8 mouse cellular contexts compared by ENCODE assay signal in genomic region chr13:51847979-51848480, GRCm38 (mm10). TPM values are rescaled to one million over a fixed set of nuclear protein-coding genes. Genes with fewer than 3 reads are reported as not detected.
A peak's percentile ranks its signal among the peaks of the same experiment; 100 is the strongest.
DNase-seq lines count a peak whose midpoint lies in the region; ATAC-seq and TF ChIP-seq lines count a peak whose summit lies in the region.

No protein-coding gene starts in this region.

- H3K36me3 ChIP-seq in forebrain, embryonic 10.5 days (replicated peaks) = peaks cover 5% of the 10 kb centered on the region; the same call in 1 of the 2 replicates
- no peaks in the 10 kb centered on the region; the same call in 1 of the 2 replicates for H3K36me3 ChIP-seq in heart, embryonic 14.5 days (ENCODE audit: control insufficient read depth, insufficient read depth, low read length)
- H3K36me3 ChIP-seq in liver, embryonic 14.5 days (replicated peaks; ENCODE audit: control insufficient read depth, insufficient read depth, low read depth) = no peaks in the 10 kb centered on the region
- H3K36me3 ChIP-seq in neural tube, embryonic 11.5 days (ENCODE audit: control insufficient read depth, insufficient read depth, low read length) = no peaks in the 10 kb centered on the region
- no peaks in the 10 kb centered on the region for H3K36me3 ChIP-seq in stomach, embryonic 16.5 days (ENCODE audit: control insufficient read depth, insufficient read depth, low read length)

- peak; percentile 78 for DNase-seq in CD4-positive helper T cell, adult 2 months (ENCODE audit: low read depth, low spot score)
- peak; percentile 81 for DNase-seq in forebrain, embryonic 10.5 days (ENCODE audit: extremely low spot score, low spot score)
- DNase-seq in kidney, postnatal 25 days = peak; percentile 81 to 89
- peak in 2 of 3 experiments; percentile 57 to 74 for DNase-seq in liver, embryonic 14.5 days (ENCODE audit: low read depth in 3 of 3, low spot score in 3 of 3)
- peak; percentile 80 for DNase-seq in neural tube, embryonic 11.5 days (ENCODE audit: low spot score)

- H3K27ac ChIP-seq in brown adipose tissue, adult 24 weeks (replicated peaks; ENCODE audit: low read depth, low read length) = peak overlapping the region; percentile 91
- peak overlapping the region; percentile 89 for H3K27ac ChIP-seq in forebrain, embryonic 10.5 days
- peak overlapping the region; percentile 90 to 97 for H3K27ac ChIP-seq in heart, embryonic 14.5 days (replicated peaks in 1 of 2; ENCODE audit: control insufficient read depth in 1 of 2, insufficient read depth in 1 of 2, low read depth in 2 of 2, low read length in 2 of 2)
- H3K27ac ChIP-seq in liver, embryonic 14.5 days = peak overlapping the region; percentile 97
- H3K27ac ChIP-seq in neural tube, embryonic 11.5 days (ENCODE audit: low read depth, low read length) = peak overlapping the region; percentile 85
- peak overlapping the region; percentile 82 for H3K27ac ChIP-seq in stomach, embryonic 16.5 days (ENCODE audit: low read length)

- TF ChIP-seq CTCF in liver, embryonic 14.5 days (IDR thresholded peaks at IDR 0.05; ENCODE audit: low read depth) = peak; percentile 83

- peaks cover 88% of the 10 kb centered on the region for H3K27me3 ChIP-seq in forebrain, embryonic 10.5 days (ENCODE audit: poor library complexity, severe bottlenecking)
- H3K27me3 ChIP-seq in heart, embryonic 14.5 days (ENCODE audit: control insufficient read depth, insufficient read depth, low read length) = no peaks in the 10 kb centered on the region
- H3K27me3 ChIP-seq in liver, embryonic 14.5 days (ENCODE audit: control insufficient read depth, insufficient read depth, low read length) = no peaks in the 10 kb centered on the region
- peaks cover 24% of the 10 kb centered on the region for H3K27me3 ChIP-seq in neural tube, embryonic 11.5 days (ENCODE audit: control insufficient read depth, insufficient read depth, low read length)
- peaks cover 3% of the 10 kb centered on the region; the same call in 1 of the 2 replicates for H3K27me3 ChIP-seq in stomach, embryonic 16.5 days (ENCODE audit: control insufficient read depth, insufficient read depth, low read length)

- under 1% methylated on average over 31 of the region's 31 CpGs for WGBS in forebrain, embryonic 10.5 days
- under 1% methylated on average over 31 of the region's 31 CpGs for WGBS in heart, embryonic 14.5 days
- WGBS in liver, embryonic 14.5 days (ENCODE audit: insufficient replicate concordance) = under 1% methylated on average over 31 of the region's 31 CpGs
- under 1% methylated on average over 31 of the region's 31 CpGs for WGBS in neural tube, embryonic 11.5 days
- under 1% methylated on average over 31 of the region's 31 CpGs for WGBS in stomach, embryonic 16.5 days

- TF ChIP-seq EP300 in liver, embryonic 14.5 days (IDR thresholded peaks at IDR 0.05; ENCODE audit: low read depth) = no peak

- peak overlapping the region; percentile 86 for H3K4me3 ChIP-seq in brown adipose tissue, adult 24 weeks (ENCODE audit: insufficient read depth, low read depth, low read length)
- H3K4me3 ChIP-seq in forebrain, embryonic 10.5 days = peak overlapping the region; percentile 62
- H3K4me3 ChIP-seq in heart, embryonic 14.5 days (ENCODE audit: control insufficient read depth in 1 of 2, insufficient read depth in 1 of 2, low read depth in 1 of 2, low read length in 2 of 2) = peak overlapping the region; percentile 77 to 90
- H3K4me3 ChIP-seq in liver, embryonic 14.5 days (ENCODE audit: insufficient read depth in 1 of 2, low read depth in 2 of 2, low read length in 2 of 2) = peak overlapping the region; percentile 87 to 88
- peak overlapping the region; percentile 73 for H3K4me3 ChIP-seq in neural tube, embryonic 11.5 days (ENCODE audit: low read depth, low read length)
- H3K4me3 ChIP-seq in stomach, embryonic 16.5 days (replicated peaks; ENCODE audit: low read length) = peak overlapping the region; percentile 67

- H3K9ac ChIP-seq in heart, embryonic 14.5 days (ENCODE audit: low read length) = peak overlapping the region; percentile 96
- H3K9ac ChIP-seq in liver, embryonic 14.5 days (replicated peaks) = peak overlapping the region; percentile 86
- peak overlapping the region; percentile 79 for H3K9ac ChIP-seq in neural tube, embryonic 11.5 days (ENCODE audit: low read length)
- H3K9ac ChIP-seq in stomach, embryonic 16.5 days (ENCODE audit: low read length) = peak overlapping the region; percentile 85

- H3K4me2 ChIP-seq in heart, embryonic 14.5 days (ENCODE audit: low read length) = peak overlapping the region; percentile 90
- peak overlapping the region; percentile 99 for H3K4me2 ChIP-seq in liver, embryonic 14.5 days (ENCODE audit: low read depth)
- H3K4me2 ChIP-seq in neural tube, embryonic 11.5 days (ENCODE audit: low read depth) = peak overlapping the region; percentile 83
- peak overlapping the region; percentile 96 for H3K4me2 ChIP-seq in stomach, embryonic 16.5 days (ENCODE audit: low read depth, low read length)

- no peaks in the 10 kb centered on the region for H3K9me3 ChIP-seq in forebrain, embryonic 10.5 days
- no peaks in the 10 kb centered on the region for H3K9me3 ChIP-seq in heart, embryonic 14.5 days (ENCODE audit: control insufficient read depth, low read length)
- H3K9me3 ChIP-seq in liver, embryonic 14.5 days (ENCODE audit: control insufficient read depth, low read length) = no peaks in the 10 kb centered on the region
- H3K9me3 ChIP-seq in neural tube, embryonic 11.5 days (ENCODE audit: control insufficient read depth, low read length) = no peaks in the 10 kb centered on the region
- H3K9me3 ChIP-seq in stomach, embryonic 16.5 days (replicated peaks; ENCODE audit: control insufficient read depth, low read length) = no peaks in the 10 kb centered on the region

- ATAC-seq in heart, embryonic 14.5 days (ENCODE audit: insufficient number of reproducible peaks, insufficient read depth, low FRiP score, low read depth) = 0 out of 2 replicates have a peak, but pooled peaks have one; percentile 15
- ATAC-seq in liver, embryonic 14.5 days (ENCODE audit: insufficient read depth) = peak; percentile 50
- no peak for ATAC-seq in neural tube, embryonic 11.5 days (ENCODE audit: insufficient read depth, low FRiP score, low TSS enrichment)
- peak; percentile 24; the same call in 1 of the 2 replicates for ATAC-seq in stomach, embryonic 16.5 days (ENCODE audit: insufficient read depth, low FRiP score)

- 0 out of 2 replicates have a peak, but pooled peaks cover 3% of the 10 kb centered on the region for H3K4me1 ChIP-seq in brown adipose tissue, adult 24 weeks (ENCODE audit: control insufficient read depth, insufficient read depth, insufficient read length, low read length)
- peaks cover 93% of the 10 kb centered on the region for H3K4me1 ChIP-seq in forebrain, embryonic 10.5 days
- peaks cover 24 to 30% of the 10 kb centered on the region in 2 experiments for H3K4me1 ChIP-seq in heart, embryonic 14.5 days (ENCODE audit: control insufficient read depth in 2 of 2, insufficient read depth in 2 of 2, low read length in 2 of 2)
- peaks cover 26 to 40% of the 10 kb centered on the region in 2 experiments for H3K4me1 ChIP-seq in liver, embryonic 14.5 days (replicated peaks; ENCODE audit: control insufficient read depth in 2 of 2, insufficient read depth in 2 of 2, low read length in 1 of 2)
- H3K4me1 ChIP-seq in neural tube, embryonic 11.5 days (ENCODE audit: control insufficient read depth, insufficient read depth, low read length) = peaks cover 13% of the 10 kb centered on the region
- peaks cover 28% of the 10 kb centered on the region for H3K4me1 ChIP-seq in stomach, embryonic 16.5 days (ENCODE audit: control insufficient read depth, insufficient read depth, low read length)

RNA-seq across cellular contexts. Expression of gene Gadd45g, which starts 1.6 kb away (rescaled TPM):
- polyA plus RNA-seq in brown adipose tissue, adult 24 weeks (2012; ENCODE audit: insufficient read depth, insufficient read length, missing spikeins) = 23.0 and 54.1 TPM in 2 replicates
- polyA plus RNA-seq in forebrain, embryonic 10.5 days (2016; fragmentation: Nextera tagmentation; extraction: Ambion mirVana) = 102 and 107 TPM in 2 replicates
- polyA plus RNA-seq in heart, embryonic 14.5 days (2014; fragmentation: Nextera tagmentation; extraction: Ambion mirVana) = 41.4 and 41.6 TPM in 2 replicates
- 11.4 and 14.4 TPM in 2 replicates for polyA plus RNA-seq in liver, embryonic 14.5 days (2012; rRNA removed)
- polyA plus RNA-seq in liver, embryonic 14.5 days (2014; fragmentation: Nextera tagmentation; extraction: Ambion mirVana) = 12.7 and 14.5 TPM in 2 replicates
- 149 and 170 TPM in 2 replicates for polyA plus RNA-seq in neural tube, embryonic 11.5 days (2014; fragmentation: Nextera tagmentation; extraction: Ambion mirVana)
- polyA plus RNA-seq in stomach, embryonic 16.5 days (2015; fragmentation: Nextera tagmentation; extraction: Ambion mirVana) = 41.4 and 44.0 TPM in 2 replicates

RNA-seq across cellular contexts. Expression of gene Sema4d, which starts 54.5 kb away (rescaled TPM):
- polyA plus RNA-seq in brown adipose tissue, adult 24 weeks (2012; ENCODE audit: insufficient read depth, insufficient read length, missing spikeins) = 1.0 and 1.3 TPM in 2 replicates
- polyA plus RNA-seq in forebrain, embryonic 10.5 days (2016; fragmentation: Nextera tagmentation; extraction: Ambion mirVana) = 8.0 and 8.4 TPM in 2 replicates
- 17.4 and 21.1 TPM in 2 replicates for polyA plus RNA-seq in heart, embryonic 14.5 days (2014; fragmentation: Nextera tagmentation; extraction: Ambion mirVana)
- 4.2 and 4.7 TPM in 2 replicates for polyA plus RNA-seq in liver, embryonic 14.5 days (2012; rRNA removed)
- polyA plus RNA-seq in liver, embryonic 14.5 days (2014; fragmentation: Nextera tagmentation; extraction: Ambion mirVana) = 4.6 and 6.1 TPM in 2 replicates
- 6.7 and 7.4 TPM in 2 replicates for polyA plus RNA-seq in neural tube, embryonic 11.5 days (2014; fragmentation: Nextera tagmentation; extraction: Ambion mirVana)
- polyA plus RNA-seq in stomach, embryonic 16.5 days (2015; fragmentation: Nextera tagmentation; extraction: Ambion mirVana) = 11.5 and 14.1 TPM in 2 replicates
